Mouse (Mus musculus): Measurements from ENCODE around the gene Lsm7.

Gene Lsm7

DNA sequence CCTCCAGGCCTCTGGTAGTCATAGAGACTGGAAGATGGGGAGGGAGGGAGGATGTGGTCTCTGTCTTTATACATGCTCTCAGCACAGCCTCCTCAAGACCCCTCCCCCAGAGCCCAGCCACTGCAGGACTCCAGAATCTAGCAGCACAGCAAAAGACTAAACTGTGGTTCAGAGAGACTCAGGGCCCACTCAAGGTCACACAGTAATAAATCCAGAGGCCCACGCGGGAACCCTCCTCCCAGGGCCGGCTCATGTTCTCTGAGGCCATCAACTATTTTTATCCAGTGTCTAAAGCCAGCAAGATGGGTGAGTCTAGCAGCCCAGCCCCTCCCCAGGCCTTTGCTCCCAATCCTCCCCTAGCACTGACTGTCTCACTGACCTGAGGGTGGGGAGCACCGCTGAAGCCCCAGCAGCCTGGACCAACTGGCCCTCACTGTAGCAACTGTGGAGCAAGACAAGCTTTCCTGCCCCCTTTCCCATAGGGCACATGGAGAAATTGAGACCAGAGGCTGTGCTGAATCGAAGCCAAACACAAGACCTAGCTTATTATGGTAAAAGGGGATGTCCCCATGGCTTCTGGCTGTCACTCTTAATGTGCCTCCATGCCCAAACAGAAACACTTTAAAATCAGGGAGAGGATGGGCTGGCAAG is 42.5 kb downstream of the Lsm7 start:
- no peak for DNase-seq (ENCODE audit: low spot score)

- DNase-seq (ENCODE audit: low spot score), result peak; percentile 29
Observed at GRCm38 (mm10) chr10:80810084-80810483, 44.9 kb downstream of the Lsm7 start.

GRCm38 (mm10) chr10:80808985-80809632 is 45.9 kb downstream of the Lsm7 start:
- DNase-seq (ENCODE audit: low spot score), result peak; percentile 41

GRCm38 (mm10) chr10:80808099-80808984 is 46.7 kb downstream of the Lsm7 start:
- DNase-seq (ENCODE audit: low spot score), result peak; percentile 47

DNA sequence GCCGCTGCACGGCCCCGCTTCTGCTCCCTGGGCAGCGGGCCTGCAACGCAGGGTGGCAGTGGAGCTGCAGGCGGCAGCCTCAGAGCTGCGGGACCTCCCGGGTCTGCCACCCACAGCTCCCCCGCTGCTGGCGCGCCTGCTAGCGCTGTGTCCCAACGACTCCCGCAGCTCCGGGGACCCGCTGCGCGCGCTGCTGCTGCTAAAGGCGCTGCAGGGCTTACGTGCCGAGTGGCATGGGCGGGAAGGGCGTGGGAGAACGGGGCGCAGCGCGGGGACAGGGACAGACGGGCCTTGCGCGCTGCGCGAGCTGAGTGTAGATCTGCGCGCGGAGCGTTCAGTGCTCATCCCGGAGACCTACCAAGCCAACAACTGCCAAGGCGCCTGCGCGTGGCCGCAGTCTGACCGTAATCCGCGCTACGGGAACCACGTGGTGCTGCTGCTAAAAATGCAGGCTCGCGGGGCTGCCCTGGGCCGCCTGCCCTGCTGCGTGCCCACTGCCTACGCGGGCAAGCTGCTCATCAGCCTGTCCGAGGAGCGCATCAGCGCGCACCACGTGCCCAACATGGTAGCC is 47.9 kb downstream of the Lsm7 start:
- DNase-seq (ENCODE audit: low spot score), result peak; percentile 85

DNA sequence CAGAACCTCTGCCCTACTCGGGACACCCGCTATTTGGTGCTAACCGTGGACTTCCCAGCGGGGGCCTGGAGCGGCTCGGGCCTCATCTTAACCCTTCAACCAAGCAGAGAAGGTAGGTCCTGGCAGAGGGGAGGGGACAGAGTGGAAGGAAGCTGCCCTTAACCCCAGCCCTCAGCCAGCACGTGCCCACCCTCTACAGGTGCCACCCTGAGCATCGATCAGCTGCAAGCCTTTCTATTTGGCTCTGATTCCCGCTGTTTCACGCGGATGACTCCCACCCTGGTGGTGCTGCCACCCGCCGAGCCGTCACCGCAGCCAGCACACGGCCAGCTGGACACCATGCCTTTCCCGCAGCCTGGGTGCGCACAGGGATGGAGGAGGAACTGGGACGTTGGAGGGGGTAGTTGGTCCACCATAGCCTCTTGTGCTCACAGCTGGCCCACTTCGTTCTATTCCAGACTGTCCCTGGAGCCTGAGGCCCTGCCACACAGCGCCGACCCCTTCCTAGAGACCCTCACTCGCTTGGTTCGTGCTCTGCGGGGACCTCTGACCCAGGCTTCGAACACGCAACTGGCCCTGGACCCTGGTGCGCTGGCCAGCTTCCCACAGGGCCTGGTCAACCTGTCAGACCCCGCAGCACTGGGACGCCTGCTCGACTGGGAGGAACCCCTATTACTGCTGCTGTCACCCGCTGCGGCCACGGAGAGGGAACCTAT is 48.5 kb downstream of the Lsm7 start:
- DNase-seq (ENCODE audit: low spot score), result no peak

GRCm38 (mm10) chr10:80805925-80806324 is 49.1 kb downstream of the Lsm7 start:
- peak; percentile 52 for DNase-seq (ENCODE audit: low spot score)

- no peak for DNase-seq (ENCODE audit: low spot score)
Observed at GRCm38 (mm10) chr10:80805322-80805721, 49.7 kb downstream of the Lsm7 start.

DNA sequence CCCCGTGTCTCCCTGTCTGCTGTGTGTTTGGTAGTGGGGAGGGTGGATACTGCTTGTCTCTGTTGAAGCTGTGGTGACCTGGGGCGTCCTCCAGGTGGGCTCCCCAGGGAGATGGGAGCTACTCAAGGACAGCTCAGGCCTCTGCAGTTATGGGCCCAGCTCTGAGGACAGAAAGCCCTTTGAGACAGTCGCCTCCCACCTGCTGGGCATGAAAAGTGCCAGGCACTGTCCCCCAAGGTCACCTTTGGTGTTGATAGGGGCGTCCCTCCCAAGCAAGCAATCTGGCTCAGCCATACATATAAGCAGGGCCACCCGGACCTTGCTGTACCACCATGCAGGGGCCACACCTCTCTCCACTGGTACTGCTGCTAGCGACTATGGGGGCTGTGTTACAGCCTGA is 50.1 kb downstream of the Lsm7 start, which contains the start of gene Amh:
Gene Amh (plus strand): TSS at position 328 of the 400 bp plus-strand sequence.
- no peak for DNase-seq (ENCODE audit: low spot score)

DNA sequence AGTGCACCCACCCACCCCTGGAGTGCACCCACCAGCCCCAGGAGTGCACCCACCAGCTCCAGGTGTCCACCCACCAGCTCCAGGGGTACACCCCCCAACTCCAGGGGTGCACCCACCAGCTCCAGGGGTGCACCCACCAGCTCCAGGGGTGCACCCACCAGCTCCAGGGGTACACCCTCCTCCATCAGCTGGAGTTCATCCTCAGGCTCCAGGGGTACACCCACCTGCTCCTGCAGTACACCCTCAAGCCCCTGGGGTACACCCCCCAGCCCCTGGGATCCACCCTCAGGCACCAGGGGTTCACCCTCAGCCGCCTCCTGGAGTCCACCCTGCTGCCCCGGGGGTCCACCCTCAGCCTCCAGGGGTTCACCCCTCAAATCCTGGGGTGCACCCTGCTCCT is 50.7 kb downstream of the Lsm7 start:
- no peak for DNase-seq (ENCODE audit: low spot score)

DNA sequence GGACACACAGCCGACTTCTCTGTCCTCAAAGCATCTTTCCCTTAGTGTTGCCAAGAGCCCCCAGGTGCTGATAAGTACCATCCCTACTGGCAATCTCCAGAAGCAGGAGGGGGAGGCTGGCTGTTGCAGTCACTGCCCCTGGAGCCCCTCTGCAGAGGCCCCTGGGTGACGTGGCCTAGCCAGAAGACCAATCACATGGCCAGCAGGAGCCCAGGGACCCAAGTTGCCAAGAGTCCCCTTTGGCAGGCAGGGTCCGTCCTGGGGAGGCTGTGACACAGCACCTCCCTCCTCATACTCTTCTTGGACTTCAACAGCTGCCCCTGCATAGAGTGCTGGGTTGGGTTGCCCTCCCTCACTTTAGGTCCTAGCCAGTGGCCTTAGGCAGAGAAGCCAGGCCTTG is 52.0 kb downstream of the Lsm7 start:
- no peak for DNase-seq (ENCODE audit: low spot score)
